Mouse (Mus musculus) stomach, postnatal 0 days (tissue): ENCODE data around the gene Tprkb.
A peak's percentile ranks its signal among the peaks of the same experiment; 100 is the strongest.

Experiments used
- CTCF ChIP-seq: IDR thresholded peaks from 2 replicates; pipeline ENCODE4 v1.5.1; 2016; ENCODE audit warnings: antibody characterized with exemption, low read depth, mild to moderate bottlenecking, moderate library complexity
- EP300 ChIP-seq: optimal IDR thresholded peaks from 2 replicates; pipeline ENCODE3; 2016; ENCODE audit warnings: antibody characterized with exemption

GRCm38 (mm10) chr6:85972699-85973098 lies 61.0 kb downstream of the Tprkb start:
- TF ChIP-seq CTCF (no peak), EP300 (peak; percentile 25)
